Mouse (Mus musculus): ENCODE measurements around the gene Rbm12. TPM values are rescaled to one million over a fixed set of nuclear protein-coding genes. Genes with fewer than 3 reads are reported as not detected.

Gene Rbm12
- polyA plus RNA-seq, 1 experiment from 2014 or later: 43.0 TPM

Other genes with a start within 250 kb of the Rbm12 start
- 61.3 and 71.5 TPM in 2 replicates for gene Uqcc1, start 181.7 kb downstream of the Rbm12 start, polyA plus RNA-seq (2016; fragmentation: Nextera tagmentation; extraction: Ambion mirVana)
- gene Gm15557, start 171.2 kb downstream of the Rbm12 start, polyA plus RNA-seq (2016; fragmentation: Nextera tagmentation; extraction: Ambion mirVana): 0.28 TPM in 1 of 2 replicates, not detected in the other
- gene Gdf5, start 166.6 kb downstream of the Rbm12 start, polyA plus RNA-seq (2016; fragmentation: Nextera tagmentation; extraction: Ambion mirVana): 5.6 and 10.5 TPM in 2 replicates
- 33.3 and 35.2 TPM in 2 replicates for gene Cep250, start 155.5 kb downstream of the Rbm12 start, polyA plus RNA-seq (2016; fragmentation: Nextera tagmentation; extraction: Ambion mirVana)
- gene 6430550D23Rik, start 104.0 kb downstream of the Rbm12 start, polyA plus RNA-seq (2016; fragmentation: Nextera tagmentation; extraction: Ambion mirVana): 2.0 and 2.3 TPM in 2 replicates
- gene Ergic3, start 103.9 kb downstream of the Rbm12 start, polyA plus RNA-seq (2016; fragmentation: Nextera tagmentation; extraction: Ambion mirVana): 199 and 220 TPM in 2 replicates
- gene Fer1l4, start 59.0 kb downstream of the Rbm12 start, polyA plus RNA-seq (2016; fragmentation: Nextera tagmentation; extraction: Ambion mirVana): 0.05 and 0.08 TPM in 2 replicates
- 6.0 and 6.9 TPM in 2 replicates for gene Spag4, start 46.8 kb downstream of the Rbm12 start, polyA plus RNA-seq (2016; fragmentation: Nextera tagmentation; extraction: Ambion mirVana)
- gene Cpne1, start within 50 bp of the Rbm12 start, polyA plus RNA-seq (2016; fragmentation: Nextera tagmentation; extraction: Ambion mirVana): 64.9 and 68.6 TPM in 2 replicates
- gene Gm28036, start 15.1 kb upstream of the Rbm12 start, polyA plus RNA-seq (2016; fragmentation: Nextera tagmentation; extraction: Ambion mirVana): 16.8 and 17.6 TPM in 2 replicates
- gene Romo1, start 32.1 kb upstream of the Rbm12 start, polyA plus RNA-seq (2016; fragmentation: Nextera tagmentation; extraction: Ambion mirVana): 428 and 448 TPM in 2 replicates
- 30.7 and 34.2 TPM in 2 replicates for gene Nfs1, start 32.2 kb upstream of the Rbm12 start, polyA plus RNA-seq (2016; fragmentation: Nextera tagmentation; extraction: Ambion mirVana)
- gene Rbm39, start 68.3 kb upstream of the Rbm12 start, polyA plus RNA-seq (2016; fragmentation: Nextera tagmentation; extraction: Ambion mirVana): 761 and 773 TPM in 2 replicates
- gene Phf20, start 84.5 kb upstream of the Rbm12 start, polyA plus RNA-seq (2016; fragmentation: Nextera tagmentation; extraction: Ambion mirVana): 82.0 and 85.6 TPM in 2 replicates
- 5.1 and 5.6 TPM in 2 replicates for gene Cnbd2, start 200.3 kb upstream of the Rbm12 start, polyA plus RNA-seq (2016; fragmentation: Nextera tagmentation; extraction: Ambion mirVana)
- 106 and 119 TPM in 2 replicates for gene Scand1, start 200.7 kb upstream of the Rbm12 start, polyA plus RNA-seq (2016; fragmentation: Nextera tagmentation; extraction: Ambion mirVana)